Mouse (Mus musculus): ENCODE data around the gene 1700015F17Rik. TPM values are rescaled to one million over a fixed set of nuclear protein-coding genes. Genes with fewer than 3 reads are reported as not detected.

1700015F17Rik gene
- polyA plus RNA-seq, 1 experiment, result 0.41 TPM

DNA sequence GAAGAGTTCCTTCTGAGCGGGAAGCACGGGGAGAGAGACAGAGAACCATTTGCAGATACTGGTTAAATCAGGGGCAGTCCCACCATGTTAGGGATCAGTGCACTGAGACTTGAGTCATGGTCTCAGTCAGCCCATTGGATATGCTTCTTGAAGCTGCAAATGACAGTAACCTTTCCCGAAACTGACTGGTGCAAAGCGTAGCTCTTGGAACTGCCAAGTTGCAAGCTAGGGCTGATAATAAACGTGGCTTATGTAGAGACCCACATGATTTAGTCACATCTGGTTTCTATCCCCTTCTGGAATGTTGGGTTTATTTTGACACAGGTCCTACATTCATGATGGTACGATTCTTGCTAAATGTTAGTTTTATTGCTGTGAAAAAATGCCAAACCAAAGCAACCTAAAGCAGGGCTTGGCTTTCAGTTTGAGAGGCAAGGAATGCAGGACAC is 55.2 kb downstream of the 1700015F17Rik start:
- DNase-seq (ENCODE audit: low read depth), result no peak

DNA sequence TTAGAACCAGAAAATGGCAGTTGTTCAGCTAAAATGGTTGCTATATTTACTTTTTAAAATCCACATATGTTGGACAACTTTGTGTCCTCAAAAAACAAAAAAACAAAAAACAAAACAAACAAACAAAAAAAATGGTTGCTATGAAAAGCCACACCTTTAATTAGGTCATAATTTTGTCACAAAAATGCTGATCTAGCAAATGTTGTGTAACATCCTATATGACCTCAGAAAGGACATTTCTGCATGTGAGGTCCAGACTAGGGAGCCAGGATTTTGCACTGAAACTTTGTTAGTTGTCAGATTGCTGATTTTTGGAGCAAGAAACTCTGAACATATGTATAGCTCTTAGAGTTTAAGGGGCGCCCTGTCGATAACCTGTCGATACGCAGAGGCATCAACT is 55.9 kb downstream of the 1700015F17Rik start:
- no peak for DNase-seq (ENCODE audit: low read depth)

DNA sequence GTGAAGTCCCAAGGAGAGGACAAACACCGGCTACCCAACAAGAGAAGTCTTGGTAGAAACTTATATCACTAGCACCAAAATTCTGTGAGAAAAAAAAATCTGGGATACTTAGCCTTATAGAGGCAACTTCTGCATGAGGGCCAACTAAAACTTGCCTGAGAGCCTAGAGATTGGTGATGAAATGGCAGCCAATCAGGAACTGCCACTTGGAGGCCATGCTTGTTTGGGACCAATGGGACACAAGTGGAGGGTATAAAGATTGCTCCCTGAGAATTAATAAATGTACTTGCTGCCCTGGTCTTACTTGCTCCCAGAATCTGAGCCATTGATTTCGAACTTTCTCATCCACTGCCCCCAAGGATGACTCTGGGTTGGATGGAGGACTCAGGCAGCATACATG is 57.5 kb downstream of the 1700015F17Rik start:
- no peak for DNase-seq (ENCODE audit: low read depth)

DNA sequence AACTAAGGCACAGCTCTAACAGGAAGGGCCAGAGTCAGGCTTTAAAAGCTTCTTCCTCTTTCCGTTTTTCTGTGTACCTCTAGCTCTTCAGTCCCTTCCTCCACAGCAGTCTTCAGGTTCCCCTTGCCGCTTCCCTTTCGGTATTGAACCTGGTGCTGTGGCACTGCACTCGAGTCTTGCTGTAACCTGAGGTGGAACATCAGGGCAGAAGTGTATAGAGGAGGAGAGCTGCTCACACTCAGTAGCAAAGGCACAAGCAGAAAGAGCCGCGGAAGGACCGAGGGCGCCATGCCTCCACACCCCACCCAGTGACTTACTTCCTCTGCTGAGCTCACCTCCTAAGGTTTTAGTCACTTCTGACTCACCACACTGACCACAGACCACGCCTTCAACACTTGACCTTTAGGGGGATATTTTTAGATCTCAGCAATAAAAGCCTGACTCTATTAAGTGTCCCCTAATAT is 58.9 kb downstream of the 1700015F17Rik start, which contains the start of gene Cdk14:
Gene Cdk14 (minus strand): TSS at position 321 of the 464 bp plus-strand sequence.
- no peak for DNase-seq (ENCODE audit: low read depth)

DNA sequence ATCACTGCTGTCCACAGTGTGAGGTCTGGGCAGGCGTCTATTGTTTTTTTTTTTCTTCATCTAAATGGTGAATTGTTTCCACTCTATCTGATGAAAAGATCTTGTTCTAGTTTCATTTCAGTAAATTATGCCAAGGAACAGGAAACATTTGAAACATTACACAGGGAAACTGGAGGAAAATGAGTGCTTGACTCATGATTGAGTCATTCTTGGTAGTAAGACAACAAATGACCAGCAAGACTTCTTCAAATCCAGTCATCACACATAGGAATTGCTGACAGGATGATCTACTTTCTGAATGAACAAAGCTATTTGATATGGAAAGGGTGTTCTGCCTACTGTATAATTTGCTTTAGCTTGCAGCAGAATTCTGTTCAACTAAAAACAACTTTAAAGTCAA is 59.7 kb downstream of the 1700015F17Rik start:
- DNase-seq (ENCODE audit: low read depth), result no peak

DNA sequence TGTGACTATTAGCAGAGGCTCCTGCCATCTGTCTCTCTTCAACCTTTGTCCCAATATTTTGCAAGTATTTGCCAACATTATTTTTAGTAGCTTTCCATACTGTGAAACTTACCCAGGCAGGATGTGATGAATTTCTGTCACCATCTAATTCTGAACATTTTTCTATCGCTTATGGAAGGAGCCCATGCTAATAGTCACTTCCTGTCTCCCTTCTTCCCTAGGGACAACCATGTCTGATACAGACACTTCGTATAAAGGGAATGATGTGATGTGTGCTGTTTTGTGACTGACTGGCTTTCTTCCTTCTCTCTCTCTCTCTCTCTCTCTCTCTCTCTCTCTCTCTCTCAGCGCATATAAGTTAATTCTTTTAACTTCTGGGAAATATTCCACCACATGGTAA is 64.1 kb downstream of the 1700015F17Rik start:
- DNase-seq (ENCODE audit: low read depth), result no peak

DNA sequence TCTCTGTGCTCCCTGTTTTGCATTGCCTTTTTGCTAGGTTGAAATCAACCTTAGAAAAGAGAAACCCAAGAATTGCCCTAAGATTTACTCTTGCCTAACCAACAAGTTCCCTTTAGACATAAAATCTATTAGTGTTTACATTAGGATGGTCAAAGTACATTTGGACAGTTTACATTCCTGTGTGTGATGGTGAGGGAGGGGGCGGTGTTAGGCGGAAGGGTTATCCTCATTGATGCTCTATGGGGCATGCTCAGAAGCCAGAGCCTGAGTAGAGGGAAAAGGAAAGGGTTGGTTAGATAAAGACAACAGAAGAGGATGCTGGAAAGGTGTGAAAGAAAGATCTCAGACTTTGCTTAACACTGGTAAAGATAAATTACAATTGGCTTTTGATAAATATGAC is 67.1 kb downstream of the 1700015F17Rik start:
- no peak for DNase-seq (ENCODE audit: low read depth)

DNA sequence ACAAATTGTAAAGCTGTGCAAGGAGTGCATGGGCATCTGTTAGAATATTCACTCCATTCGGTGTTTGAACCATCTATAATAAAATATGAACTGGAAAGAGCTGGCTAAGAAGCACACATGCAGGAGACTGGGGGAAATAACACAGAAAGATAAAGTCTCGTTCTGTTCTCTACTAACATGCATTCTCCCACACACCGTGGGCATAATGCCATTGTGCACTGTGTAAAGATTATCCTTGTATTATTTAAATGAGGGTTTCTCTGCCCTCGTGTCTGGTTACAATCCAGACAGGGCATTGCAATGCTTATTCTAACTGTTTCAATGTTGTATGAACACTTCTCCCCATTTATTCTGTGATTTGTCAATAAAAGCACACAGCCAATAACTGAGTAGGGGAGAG is 77.0 kb downstream of the 1700015F17Rik start:
- DNase-seq (ENCODE audit: low read depth), result no peak

DNA sequence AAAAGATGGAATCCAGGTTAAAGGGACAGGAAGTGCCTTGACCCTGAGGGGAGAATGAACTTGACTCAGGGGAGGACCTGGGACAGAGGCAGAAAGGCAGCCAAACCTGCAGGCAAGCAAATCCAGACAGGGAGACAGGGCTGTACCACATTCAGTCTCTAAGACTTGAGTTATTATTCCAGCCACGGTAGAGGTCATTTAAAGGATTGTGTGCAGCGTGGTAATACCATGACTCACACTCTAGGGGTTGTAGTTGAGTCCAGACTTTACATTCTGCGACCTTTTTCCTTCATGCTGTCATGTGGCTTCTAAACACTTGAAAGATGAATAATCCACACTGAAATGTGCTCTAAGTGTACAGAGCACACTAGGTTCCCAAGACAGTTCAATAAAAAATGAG is 86.2 kb downstream of the 1700015F17Rik start:
- DNase-seq (ENCODE audit: low read depth), result no peak

Other genes with a start within 250 kb of the 1700015F17Rik start
- 8.9 and 10.6 TPM in 2 replicates for gene Cdk14, start 58.8 kb downstream of the 1700015F17Rik start, polyA plus RNA-seq (2012; rRNA removed)
- 21.3 and 25.9 TPM in 2 replicates for gene Cldn12, start 35.8 kb upstream of the 1700015F17Rik start, polyA plus RNA-seq (2012; rRNA removed)
- gene Gtpbp10, start 80.4 kb upstream of the 1700015F17Rik start, polyA plus RNA-seq (2012; rRNA removed), result 4.1 TPM in 2 replicates
- 0.15 and 0.19 TPM in 2 replicates for gene Gm8773, start 94.7 kb upstream of the 1700015F17Rik start, polyA plus RNA-seq (2012; rRNA removed)
- 1.7 and 2.0 TPM in 2 replicates for gene Cfap69, start 185.1 kb upstream of the 1700015F17Rik start, polyA plus RNA-seq (2012; rRNA removed)
- 4.0 and 4.9 TPM in 2 replicates for gene Steap2, start 215.4 kb upstream of the 1700015F17Rik start, polyA plus RNA-seq (2012; rRNA removed)

All from gonadal fat pad, adult 2 months (tissue).